Mouse (Mus musculus) heart, postnatal 0 days (tissue): ENCODE measurements at regions not wholly inside any gene's neighbourhood (a gene's known extent, or its start where the extent isn't known, plus 50 kb on each side); places are given as distances from the start of the nearest gene placed in this dataset.

Experiments
- ATAC-seq: fragments of 200-750 bp; cut with Nextera tagmentation; 2 replicates; pipeline ENCODE4 v1.8.0; 2017; ENCODE audit warnings: low read depth, moderate number of reproducible peaks, moderate library complexity; ENCODE audit not compliant: insufficient read depth
- DNase-seq: peaks from one replicate; pipeline ENCODE4 v3.0.0-alpha.2; 2016; ENCODE audit warnings: low spot score
- H3K27ac ChIP-seq: fragments of 300-500 bp; sonication (generic); 2 replicates; pipeline ENCODE4 v1.5.1; 2014; ENCODE audit warnings: low read depth, mild to moderate bottlenecking
- H3K27me3 ChIP-seq: fragments of 300-500 bp; sonication (generic); 2 replicates; pipeline ENCODE4 v1.6.1; 2014; ENCODE audit warnings: low read length, mixed read lengths; ENCODE audit not compliant: control insufficient read depth, insufficient read depth
- H3K36me3 ChIP-seq: fragments of 300-500 bp; sonication (generic); replicated peaks from 2 replicates; pipeline ENCODE4 v1.6.1; 2014; ENCODE audit warnings: low read length, mixed read lengths; ENCODE audit not compliant: control insufficient read depth, insufficient read depth
- H3K4me1 ChIP-seq: fragments of 300-500 bp; sonication (generic); 2 replicates; pipeline ENCODE4 v1.6.1; 2014; ENCODE audit warnings: antibody characterized with exemption; ENCODE audit not compliant: control insufficient read depth, insufficient read depth
- H3K4me2 ChIP-seq: fragments of 300-500 bp; sonication (generic); 2 replicates; pipeline ENCODE4 v1.6.1; 2014; ENCODE audit warnings: low read depth, mild to moderate bottlenecking, low read length, moderate library complexity
- H3K4me3 ChIP-seq: fragments of 300-500 bp; sonication (generic); 2 replicates; pipeline ENCODE4 v1.5.1; 2014; ENCODE audit warnings: low read depth, low read length
- H3K9ac ChIP-seq: fragments of 300-500 bp; sonication (generic); replicated peaks from 2 replicates; pipeline ENCODE4 v1.6.1; 2014; ENCODE audit warnings: low read depth, low read length, mixed read lengths
- H3K9me3 ChIP-seq: fragments of 300-500 bp; sonication (generic); replicated peaks from 2 replicates; pipeline ENCODE4 v1.6.1; 2016; ENCODE audit warnings: low read length; ENCODE audit not compliant: control insufficient read depth
- CTCF ChIP-seq: IDR thresholded peaks from 2 replicates; pipeline ENCODE4 v1.5.1; 2016; ENCODE audit warnings: antibody characterized with exemption, control low read depth, low read depth
- EP300 ChIP-seq: IDR thresholded peaks from 2 replicates; pipeline ENCODE4 v1.6.1; 2016; ENCODE audit warnings: antibody characterized with exemption, low read depth
- WGBS: fragments of 180-500 bp; shearing (Covaris S2); extraction: QIAGEN DNeasy Blood & Tissue Kit; methylation state at CpG from one replicate; pipeline ENCODE4 v1.1.7; 2014; 5-methylcytosine and 5-hydroxymethylcytosine counted together

DNA sequence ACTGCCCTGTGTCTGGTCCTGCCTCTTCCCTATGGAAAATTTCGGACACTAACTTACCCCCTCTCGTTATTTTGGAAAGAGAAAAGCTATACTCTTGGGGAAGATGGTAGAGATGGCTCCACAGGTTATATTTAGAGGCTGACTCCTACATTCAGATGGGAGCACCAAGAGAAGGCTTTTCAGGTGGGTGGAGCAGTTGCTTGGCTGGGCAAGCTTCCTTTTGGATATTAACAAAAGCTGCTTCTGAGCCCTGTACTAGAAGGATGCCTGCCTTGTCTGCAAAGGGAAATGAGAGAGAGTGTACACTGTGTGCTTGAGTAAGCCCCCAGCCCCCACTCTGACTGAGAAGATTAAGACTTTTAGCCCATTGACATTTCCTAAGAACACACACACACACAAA is 392.1 kb upstream of the Slc30a5 start:
- no peak for TF ChIP-seq CTCF
- no peak for TF ChIP-seq EP300
- DNase-seq (no peak), ATAC-seq (no peak)
- no peaks in the 10 kb centered on the region for H3K36me3 ChIP-seq
- H3K4me2 ChIP-seq = no peak overlapping the region
- no peaks in the 10 kb centered on the region for H3K4me1 ChIP-seq
- no peaks in the 10 kb centered on the region for H3K9me3 ChIP-seq
- no peak overlapping the region for H3K9ac ChIP-seq
- H3K4me3 ChIP-seq = no peak overlapping the region
- WGBS = 52% methylated on average over 2 of the region's 2 CpGs
- no peak overlapping the region for H3K27ac ChIP-seq
- H3K27me3 ChIP-seq = no peaks in the 10 kb centered on the region

DNA sequence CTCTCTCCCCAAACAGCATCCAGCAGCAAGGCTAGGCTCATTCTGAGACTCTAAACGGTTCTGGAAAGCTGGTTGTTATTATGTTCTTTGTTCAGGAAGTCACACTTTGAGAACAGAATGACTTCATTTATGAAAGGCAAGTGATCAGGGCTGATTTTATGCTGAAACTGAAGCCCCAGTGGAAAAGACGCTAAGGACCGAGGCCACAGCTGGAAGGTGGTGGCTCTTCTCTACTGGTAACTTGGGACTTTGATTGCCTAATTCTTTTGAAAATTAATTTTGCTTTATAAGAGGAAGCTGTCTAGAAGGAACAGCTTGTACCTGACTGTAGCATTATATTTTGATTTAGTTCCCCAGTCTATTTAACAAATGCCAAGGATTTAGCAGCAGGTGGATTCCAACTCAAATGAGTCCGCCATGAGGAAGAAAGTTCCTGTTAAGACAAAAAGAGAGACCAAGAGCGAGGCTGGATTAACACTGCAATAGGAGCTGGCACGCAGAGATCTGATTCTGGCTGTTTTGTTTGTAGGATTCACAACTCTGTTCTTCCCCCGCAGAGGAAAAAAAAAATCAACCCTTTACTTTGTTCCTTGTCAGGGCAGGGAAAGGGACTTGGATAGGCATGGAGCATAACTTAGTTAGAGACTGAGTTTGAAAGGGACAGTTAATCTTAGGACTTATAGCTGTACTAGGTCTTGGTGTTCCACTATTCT is 388.3 kb upstream of the Slc30a5 start:
- 76% methylated on average over 7 of the region's 7 CpGs for WGBS
- DNase-seq = no peak

DNA sequence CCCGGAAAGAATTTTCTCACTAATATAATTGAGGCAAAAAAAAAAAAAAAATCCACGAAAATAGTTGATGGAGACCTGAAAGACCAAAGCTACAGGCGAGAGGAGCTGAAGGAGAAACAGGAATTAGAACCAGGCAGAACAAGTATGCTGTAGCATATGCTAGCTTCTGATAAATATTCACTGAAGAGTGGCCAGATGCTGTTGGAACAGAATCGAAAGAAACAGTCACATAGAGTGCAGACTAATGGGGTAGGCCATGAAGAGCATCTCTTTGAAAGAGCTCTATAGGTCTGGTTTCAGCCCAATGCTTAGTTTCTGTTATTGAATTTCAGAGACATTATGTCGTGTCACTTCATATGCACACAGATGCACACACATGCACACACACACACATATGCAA is 386.3 kb upstream of the Slc30a5 start:
- Histone ChIP-seq H3K27me3 (no peaks in the 10 kb centered on the region), H3K4me1 (no peaks in the 10 kb centered on the region), H3K9me3 (no peaks in the 10 kb centered on the region), H3K4me3 (no peak overlapping the region), H3K36me3 (no peaks in the 10 kb centered on the region), H3K27ac (no peak overlapping the region), H3K4me2 (no peak overlapping the region), H3K9ac (no peak overlapping the region)
- ATAC-seq (no peak), DNase-seq (no peak)
- WGBS = 81% methylated on average over 5 of the region's 5 CpGs
- TF ChIP-seq CTCF (no peak), EP300 (no peak)

More for the DNA sequence above, 388.3 kb upstream of the Slc30a5 start:
- ATAC-seq = no peak
- Histone ChIP-seq H3K4me1 (no peaks in the 10 kb centered on the region), H3K9me3 (no peaks in the 10 kb centered on the region), H3K27me3 (no peaks in the 10 kb centered on the region), H3K27ac (no peak overlapping the region), H3K4me3 (no peak overlapping the region), H3K36me3 (no peaks in the 10 kb centered on the region), H3K4me2 (no peak overlapping the region), H3K9ac (no peak overlapping the region)
- TF ChIP-seq CTCF (no peak), EP300 (no peak)

DNA sequence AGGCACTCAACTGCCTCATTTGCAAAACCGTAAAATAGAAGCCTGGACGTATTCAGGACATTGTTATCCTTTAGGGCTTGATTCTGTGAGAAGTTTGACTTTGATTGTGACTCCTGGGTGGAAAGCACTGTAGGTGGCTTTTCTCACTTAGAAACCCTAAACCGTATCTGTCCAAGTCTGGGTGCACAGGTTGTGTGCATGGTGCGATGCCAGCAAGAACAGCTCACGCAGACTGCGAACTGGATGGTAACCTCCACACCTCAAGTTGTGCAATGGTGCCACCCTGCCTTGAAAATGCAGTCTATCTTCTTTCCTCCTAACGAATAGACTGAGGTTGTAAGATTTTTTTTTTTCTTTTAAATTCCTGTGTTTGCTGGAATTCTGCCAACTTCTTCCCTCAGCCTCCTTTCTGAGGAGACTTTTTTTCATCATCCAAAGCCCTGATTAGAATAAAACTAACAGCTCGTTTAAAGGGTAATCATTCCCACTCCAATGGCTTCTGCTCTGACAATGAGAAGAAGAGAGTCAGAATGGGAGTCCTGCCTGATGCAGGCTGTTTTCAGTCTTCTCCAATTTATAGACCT is 383.8 kb upstream of the Slc30a5 start:
- no peak for ATAC-seq
- Histone ChIP-seq H3K9ac (no peak overlapping the region), H3K4me1 (peaks cover 7% of the 10 kb centered on the region; the same call in 1 of the 2 replicates), H3K4me3 (no peak overlapping the region), H3K36me3 (no peaks in the 10 kb centered on the region), H3K27me3 (no peaks in the 10 kb centered on the region), H3K4me2 (no peak overlapping the region), H3K27ac (no peak overlapping the region), H3K9me3 (no peaks in the 10 kb centered on the region)
- DNase-seq = no peak
- TF ChIP-seq CTCF = no peak
- WGBS = 71% methylated on average over 8 of the region's 8 CpGs

DNA sequence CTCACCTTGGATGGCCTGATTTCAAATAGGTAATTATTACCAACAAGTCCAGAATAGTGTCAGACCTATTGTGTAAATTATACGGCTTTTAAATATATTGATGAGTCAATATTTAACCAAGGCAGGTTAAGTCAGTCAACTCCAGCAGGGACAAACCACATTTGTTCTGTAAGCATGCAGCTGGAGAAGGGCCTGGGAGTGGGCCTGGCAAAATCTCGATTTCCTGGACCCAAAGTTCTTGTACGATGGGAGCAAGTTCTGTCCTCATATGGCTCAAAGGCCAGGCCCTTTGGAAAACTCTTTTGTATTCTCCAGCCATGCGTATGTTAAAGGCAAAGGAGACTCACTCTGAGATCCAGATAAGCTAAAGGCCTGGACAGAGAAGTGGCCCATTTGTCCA is 383.2 kb upstream of the Slc30a5 start:
- H3K4me2 ChIP-seq = no peak overlapping the region
- H3K36me3 ChIP-seq = no peaks in the 10 kb centered on the region
- ATAC-seq (no peak), DNase-seq (no peak)
- 74% methylated on average over 4 of the region's 4 CpGs for WGBS
- TF ChIP-seq CTCF = no peak
- no peak for TF ChIP-seq EP300
- no peak overlapping the region for H3K27ac ChIP-seq
- H3K9ac ChIP-seq = no peak overlapping the region
- H3K4me1 ChIP-seq = peaks cover 7% of the 10 kb centered on the region; the same call in 1 of the 2 replicates
- no peaks in the 10 kb centered on the region for H3K9me3 ChIP-seq
- no peak overlapping the region for H3K4me3 ChIP-seq
- no peaks in the 10 kb centered on the region for H3K27me3 ChIP-seq
